Mouse (Mus musculus) ovary, adult 18-20 months (tissue): Measurements from ENCODE around the gene Bcs1l.

ENCODE experiments used
- DNase-seq: peaks from one replicate; pipeline ENCODE4 v3.0.0; 2022; ENCODE audit warnings: low spot score, mixed read lengths

Gene Bcs1l

GRCm38 (mm10) chr1:74587773-74588445 lies at the start of gene Bcs1l, which contains the start of gene Zfp142:
Bcs1l (plus strand) TSS chr1:74588289.
Zfp142 (minus strand) TSS chr1:74588246.
- peak; percentile 99 for DNase-seq

DNA sequence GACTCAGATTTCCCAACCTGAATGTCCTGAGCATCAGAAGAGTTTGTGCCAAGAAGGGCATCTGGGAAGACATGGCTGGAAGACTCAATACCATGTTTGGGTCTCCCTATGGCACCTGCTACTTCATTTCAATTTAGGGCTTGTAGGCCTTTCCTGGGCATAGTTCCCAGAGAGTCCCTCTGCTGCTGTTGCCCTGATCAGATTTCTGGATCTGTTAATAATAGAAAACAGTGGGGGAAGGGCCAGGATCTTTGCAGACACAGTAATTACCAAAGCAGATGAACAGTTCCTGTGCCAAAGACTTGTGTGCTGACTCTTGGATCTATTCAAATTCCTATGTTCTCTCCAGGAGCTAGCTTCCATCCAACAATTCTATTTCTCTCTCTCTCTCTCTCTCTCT lies 49.4 kb upstream of the Bcs1l start:
- no peak for DNase-seq

DNA sequence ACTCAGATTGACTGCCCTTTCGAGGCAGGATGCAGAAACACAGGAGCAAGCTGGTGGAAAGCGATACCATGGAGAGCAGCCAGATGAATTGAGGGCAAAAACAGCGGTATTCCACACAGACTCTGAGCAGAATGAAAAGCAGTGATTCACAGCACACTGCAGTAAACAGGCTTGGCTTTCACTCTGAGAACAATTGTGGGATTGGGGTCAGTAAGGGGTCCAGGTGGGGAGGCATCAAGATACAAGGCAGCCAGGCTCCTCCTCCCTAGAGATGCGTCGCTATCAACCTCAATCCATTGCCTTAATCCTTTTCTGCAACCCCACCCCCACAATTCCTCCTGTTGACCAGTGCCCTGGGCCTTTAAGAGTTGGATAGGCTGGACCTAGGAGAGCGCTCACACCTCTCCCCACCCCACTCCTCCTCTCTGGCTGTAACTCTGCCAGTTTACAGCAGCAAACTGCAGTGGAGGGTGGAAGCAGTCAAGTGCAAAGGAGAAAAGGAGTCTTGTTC lies 45.6 kb upstream of the Bcs1l start, which contains the start of gene Plcd4:
Gene Plcd4 (plus strand): TSS at position 438 of the 511 bp plus-strand sequence.
- DNase-seq, result no peak

GRCm38 (mm10) chr1:74544184-74544583 lies 43.9 kb upstream of the Bcs1l start, which contains the start of gene Usp37:
Usp37 (minus strand) TSS chr1:74544284.
- no peak for DNase-seq

DNA sequence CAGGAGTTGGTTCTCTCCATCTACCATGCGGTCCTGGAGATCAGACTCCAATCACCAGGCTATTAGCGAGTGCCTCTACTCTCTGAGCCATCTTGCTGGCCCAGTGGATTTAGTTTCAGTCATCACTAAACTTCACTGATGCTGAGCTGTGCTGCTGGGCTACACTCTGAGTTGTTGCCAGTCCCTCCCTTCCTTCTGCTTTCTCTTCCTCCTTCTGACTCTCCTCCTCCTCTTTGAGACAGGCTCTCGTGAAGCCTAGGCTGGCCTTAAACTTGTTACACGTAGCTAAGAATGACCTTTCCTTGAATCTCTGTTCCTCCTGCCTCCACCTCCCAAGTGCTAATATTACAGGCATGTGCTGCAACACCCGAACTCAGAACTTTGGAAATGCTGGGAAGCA lies 29.0 kb upstream of the Bcs1l start:
- DNase-seq, result no peak

GRCm38 (mm10) chr1:74565834-74566233 lies 22.3 kb upstream of the Bcs1l start:
- DNase-seq, result no peak

GRCm38 (mm10) chr1:74569739-74570719 lies 18.1 kb upstream of the Bcs1l start:
- DNase-seq, result no peak

GRCm38 (mm10) chr1:74582621-74583020 lies 5.5 kb upstream of the Bcs1l start:
- no peak for DNase-seq

DNA sequence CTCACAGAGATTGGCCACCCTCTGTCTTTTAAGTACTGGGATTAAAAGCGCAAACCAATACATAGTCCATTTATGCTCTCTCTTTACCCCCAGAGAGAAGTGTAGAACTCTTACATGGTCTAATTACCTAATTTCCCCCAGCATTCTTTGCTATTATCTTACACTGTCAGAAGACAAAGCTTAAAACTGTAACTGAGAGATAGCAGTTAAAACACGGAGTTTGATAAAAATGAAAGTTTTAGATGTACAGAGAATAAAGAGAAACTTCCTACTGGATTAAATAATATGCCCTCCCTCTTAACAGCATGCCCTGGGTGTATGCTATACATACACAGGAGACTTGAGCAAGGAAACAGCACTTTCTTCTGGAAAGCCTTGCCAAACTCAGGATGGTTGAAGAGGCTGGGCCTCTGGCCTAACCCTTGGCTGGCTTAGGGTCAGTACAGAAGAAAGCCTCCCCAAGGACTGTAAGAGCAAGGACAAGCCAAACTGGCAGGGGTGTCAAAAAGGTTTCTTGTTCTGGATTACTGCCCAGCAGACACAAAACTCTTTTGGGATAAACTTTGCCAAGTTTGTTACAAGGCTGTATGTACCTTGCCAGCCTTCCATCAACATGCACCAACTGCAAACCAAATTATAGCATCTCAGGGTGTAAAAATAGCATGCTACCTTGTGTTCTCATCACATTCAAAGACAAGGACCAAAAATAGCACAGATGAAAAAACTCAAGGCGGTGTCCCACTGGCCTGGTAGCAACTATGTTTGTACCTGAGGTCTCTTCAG lies 3.3 kb upstream of the Bcs1l start:
- DNase-seq, result no peak

DNA sequence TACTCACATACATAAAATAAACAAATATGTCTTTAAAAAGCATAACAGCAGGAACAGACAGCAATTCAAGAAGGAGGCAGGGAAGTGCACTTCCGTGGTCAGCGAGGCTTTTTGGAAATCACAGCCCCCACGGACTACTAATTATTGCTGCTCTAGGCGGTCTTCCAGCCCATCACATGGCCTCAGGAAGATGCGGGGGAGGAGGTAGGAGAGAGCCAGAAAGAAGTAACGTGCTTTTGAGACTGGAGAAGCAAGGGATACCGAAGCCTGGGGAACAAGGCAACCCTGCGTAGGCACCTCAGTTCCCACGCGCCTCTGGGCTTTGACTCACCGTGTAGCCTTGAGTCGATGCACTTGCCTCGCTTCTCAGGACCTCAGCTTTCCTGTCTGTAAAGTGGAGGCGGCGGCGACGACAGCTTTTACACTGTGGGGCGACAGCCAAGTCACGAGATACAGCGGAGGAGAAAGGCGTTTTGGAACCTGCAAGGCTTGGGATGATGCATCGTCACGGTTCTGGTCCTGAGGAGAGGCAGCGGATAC lies 786 bp upstream of the Bcs1l start:
- DNase-seq, result peak; percentile 30

GRCm38 (mm10) chr1:74594434-74594833 lies 6.3 kb downstream of the Bcs1l start:
- DNase-seq, result no peak

DNA sequence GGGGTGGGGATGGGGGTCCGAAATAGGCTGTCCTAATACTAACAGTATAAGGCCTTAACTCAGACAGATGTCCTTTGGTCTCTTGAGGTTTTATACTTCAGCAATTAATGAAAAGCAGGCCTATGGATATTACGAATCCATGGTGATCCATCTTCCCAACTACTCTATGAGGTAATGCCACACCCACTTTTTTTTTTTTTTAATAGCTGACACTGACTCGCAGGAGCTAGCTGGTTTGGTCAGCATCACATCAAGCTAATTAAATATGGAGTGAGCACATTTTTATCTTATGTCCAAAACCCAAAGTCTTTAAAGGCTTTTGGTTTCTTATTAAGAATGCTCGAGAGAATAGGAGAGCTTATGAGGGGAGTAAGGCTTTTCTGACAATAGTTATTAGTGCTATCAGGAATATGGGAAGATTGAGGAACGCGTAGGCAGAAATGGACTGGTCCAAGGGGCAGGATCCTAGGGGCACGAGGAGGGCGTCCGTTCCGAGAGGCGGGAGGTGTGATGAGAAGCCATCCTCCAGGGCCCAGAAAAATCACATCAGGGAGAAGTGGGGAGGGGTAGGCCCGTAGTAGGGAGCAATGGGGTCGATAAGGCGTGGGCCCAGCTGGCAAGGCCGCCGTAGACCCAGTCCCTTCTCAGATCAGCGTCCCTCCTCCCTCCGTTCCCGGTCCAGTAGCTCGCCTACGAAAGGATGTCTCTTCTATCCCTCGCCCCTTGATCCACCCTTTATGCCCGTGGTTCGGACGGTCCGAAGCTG lies 12.6 kb downstream of the Bcs1l start:
- no peak for DNase-seq

- peak; percentile 73 for DNase-seq
Observed at GRCm38 (mm10) chr1:74601267-74601962, 13.3 kb downstream of the Bcs1l start, which contains the start of the genes Rnf25 and Stk36. Rnf25 (minus strand) TSS chr1:74601397. Stk36 (plus strand) TSS chr1:74601445.

- DNase-seq, result no peak
Observed at GRCm38 (mm10) chr1:74624183-74624582, 36.1 kb downstream of the Bcs1l start.

DNA sequence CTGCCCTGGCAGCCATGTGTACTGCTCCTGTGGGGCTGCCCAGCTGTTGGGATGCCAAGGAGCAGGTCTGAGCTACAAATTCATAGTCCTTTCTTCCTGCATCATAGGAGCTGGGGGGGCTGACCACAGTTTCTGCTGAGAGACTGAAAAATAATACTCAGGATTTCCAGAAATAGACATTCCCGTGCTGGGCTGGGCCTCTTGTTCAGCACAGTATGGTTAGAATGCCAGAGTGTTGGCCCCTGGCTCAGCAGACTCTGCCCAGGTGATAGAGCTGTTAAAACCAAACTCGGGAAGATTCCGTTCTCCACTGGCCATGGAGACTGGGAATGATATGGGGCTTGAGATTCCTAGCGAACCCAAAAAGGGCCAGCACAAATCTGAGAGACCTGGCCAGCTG lies 38.0 kb downstream of the Bcs1l start:
- DNase-seq, result no peak

DNA sequence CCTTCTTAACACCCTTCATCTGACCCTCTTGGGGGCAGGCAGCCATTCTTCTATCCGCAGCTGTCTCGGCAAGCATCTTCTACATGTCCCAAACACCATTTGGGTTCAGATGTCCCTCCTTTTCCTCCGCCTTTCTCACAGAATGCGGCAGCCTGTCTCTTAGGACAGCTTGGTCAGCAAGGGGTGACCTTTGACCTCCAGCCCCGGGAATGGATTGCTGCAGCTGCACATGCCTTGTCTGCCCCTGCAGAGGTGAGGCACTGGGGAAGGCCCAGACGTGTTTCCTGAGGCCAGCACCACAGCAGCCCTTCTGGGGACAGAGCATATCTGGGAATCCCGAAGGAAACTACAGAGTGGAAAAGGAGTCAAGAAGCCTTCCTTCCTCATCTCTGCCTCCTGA lies 39.9 kb downstream of the Bcs1l start:
- DNase-seq, result no peak

- DNase-seq, result no peak
Observed at GRCm38 (mm10) chr1:74632734-74633133, 44.6 kb downstream of the Bcs1l start.
